Mouse (Mus musculus): ENCODE results near the gene Ccdc174. TPM values are rescaled to one million over a fixed set of nuclear protein-coding genes. Genes with fewer than 3 reads are reported as not detected.
"Not testable (repeated sequence)": the region's sequence is repeated elsewhere in the genome, so short reads cannot be mapped to it uniquely, and the experiment has no call there.

Gene Ccdc174
- polyA plus RNA-seq, 1 experiment from 2014 or later = 38.9 TPM

GRCm38 (mm10) chr6:91901505-91901904, 23.7 kb downstream of the Ccdc174 start:
- Histone ChIP-seq H3K27ac (ENCODE audit: low read depth, low read length) (no peak overlapping the region), H3K36me3 (ENCODE audit: control insufficient read depth, insufficient read depth, low read length) (peaks cover 62% of the 10 kb centered on the region), H3K9me3 (replicated peaks; ENCODE audit: control insufficient read depth, low read length) (no peaks in the 10 kb centered on the region), H3K4me1 (ENCODE audit: control insufficient read depth, insufficient read depth, low read length) (no peaks in the 10 kb centered on the region), H3K4me3 (ENCODE audit: low read depth, low read length) (no peak overlapping the region), H3K4me2 (ENCODE audit: low read length) (no peak overlapping the region), H3K27me3 (replicated peaks; ENCODE audit: control insufficient read depth, insufficient read depth, low read length) (no peaks in the 10 kb centered on the region), H3K9ac (ENCODE audit: low read length) (no peak overlapping the region)
- ATAC-seq (peak; percentile 71), DNase-seq (ENCODE audit: low spot score) (peak; percentile 91)
- WGBS = 36% methylated on average over 5 of the region's 5 CpGs

DNA sequence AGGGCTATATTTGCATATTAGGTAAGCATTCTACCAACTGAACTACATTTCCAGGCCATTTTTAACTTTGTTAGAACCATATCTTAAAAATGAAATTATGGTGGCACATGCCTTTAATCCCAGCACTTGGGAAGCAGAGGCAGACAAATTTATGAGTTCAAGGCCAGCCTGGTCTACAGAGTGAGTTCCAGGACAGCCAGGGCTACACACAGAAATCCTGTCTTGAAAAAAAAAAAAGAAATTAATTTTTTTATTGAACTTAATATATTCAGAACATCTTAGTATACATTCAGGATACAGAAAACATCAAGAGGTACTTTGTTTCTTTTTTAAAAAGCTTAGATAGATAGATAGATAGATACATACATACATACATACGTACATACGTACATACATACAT, 24.7 kb downstream of the Ccdc174 start, which contains the start of gene 4930590J08Rik:
TSS of gene 4930590J08Rik (plus strand) at position 301 of the 400 bp plus-strand sequence.
- H3K27ac ChIP-seq (ENCODE audit: low read depth, low read length); H3K4me3 ChIP-seq (ENCODE audit: low read depth, low read length); DNase-seq (ENCODE audit: low spot score); H3K27me3 ChIP-seq (replicated peaks; ENCODE audit: control insufficient read depth, insufficient read depth, low read length); ATAC-seq; H3K4me1 ChIP-seq (ENCODE audit: control insufficient read depth, insufficient read depth, low read length); H3K4me2 ChIP-seq (ENCODE audit: low read length); H3K9ac ChIP-seq (ENCODE audit: low read length); H3K9me3 ChIP-seq (replicated peaks; ENCODE audit: control insufficient read depth, low read length): not testable (repeated sequence)
- H3K36me3 ChIP-seq (ENCODE audit: control insufficient read depth, insufficient read depth, low read length) = peaks cover 52% of the 10 kb centered on the region
- WGBS = 92% methylated on average over 2 of the region's 2 CpGs

DNA sequence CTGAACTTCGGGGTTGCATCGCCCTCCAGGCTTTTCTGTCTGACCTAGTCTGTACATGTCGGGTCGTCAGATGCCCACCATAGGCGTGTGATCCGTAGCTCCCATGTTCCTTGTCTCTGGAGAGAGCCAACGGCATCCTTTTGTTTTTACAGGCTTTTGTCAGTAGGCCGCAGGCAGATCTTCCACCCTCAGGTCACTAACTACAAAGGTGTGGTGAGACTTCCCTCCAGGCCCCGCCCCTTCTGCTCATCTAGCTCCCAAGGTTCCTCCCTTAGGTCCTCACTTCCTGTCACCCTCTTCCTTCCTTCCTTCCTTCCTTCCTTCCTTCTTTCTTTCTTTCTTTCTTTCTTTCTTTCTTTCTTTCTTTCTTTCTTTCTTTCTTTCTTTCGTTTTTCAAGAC, 36.2 kb downstream of the Ccdc174 start:
- Histone ChIP-seq H3K9ac (ENCODE audit: low read length) (no peak overlapping the region), H3K27me3 (replicated peaks; ENCODE audit: control insufficient read depth, insufficient read depth, low read length) (no peaks in the 10 kb centered on the region), H3K27ac (ENCODE audit: low read depth, low read length) (no peak overlapping the region), H3K36me3 (ENCODE audit: control insufficient read depth, insufficient read depth, low read length) (no peaks in the 10 kb centered on the region), H3K4me2 (ENCODE audit: low read length) (no peak overlapping the region), H3K4me1 (ENCODE audit: control insufficient read depth, insufficient read depth, low read length) (no peaks in the 10 kb centered on the region), H3K9me3 (replicated peaks; ENCODE audit: control insufficient read depth, low read length) (no peaks in the 10 kb centered on the region), H3K4me3 (ENCODE audit: low read depth, low read length) (no peak overlapping the region)
- DNase-seq (ENCODE audit: low spot score) (no peak), ATAC-seq (no peak)
- 89% methylated on average over 10 of the region's 10 CpGs for WGBS

GRCm38 (mm10) chr6:91917286-91917685, 39.4 kb downstream of the Ccdc174 start:
- DNase-seq (ENCODE audit: low spot score) = no peak
- 75% methylated on average over 4 of the region's 4 CpGs for WGBS
- H3K9ac ChIP-seq (ENCODE audit: low read length) = no peak overlapping the region
- no peaks in the 10 kb centered on the region for H3K36me3 ChIP-seq (ENCODE audit: control insufficient read depth, insufficient read depth, low read length)
- no peaks in the 10 kb centered on the region for H3K4me1 ChIP-seq (ENCODE audit: control insufficient read depth, insufficient read depth, low read length)
- ATAC-seq = no peak
- no peaks in the 10 kb centered on the region for H3K27me3 ChIP-seq (replicated peaks; ENCODE audit: control insufficient read depth, insufficient read depth, low read length)
- H3K9me3 ChIP-seq (replicated peaks; ENCODE audit: control insufficient read depth, low read length) = no peaks in the 10 kb centered on the region
- no peak overlapping the region for H3K27ac ChIP-seq (ENCODE audit: low read depth, low read length)
- H3K4me2 ChIP-seq (ENCODE audit: low read length) = no peak overlapping the region
- H3K4me3 ChIP-seq (ENCODE audit: low read depth, low read length) = no peak overlapping the region

DNA sequence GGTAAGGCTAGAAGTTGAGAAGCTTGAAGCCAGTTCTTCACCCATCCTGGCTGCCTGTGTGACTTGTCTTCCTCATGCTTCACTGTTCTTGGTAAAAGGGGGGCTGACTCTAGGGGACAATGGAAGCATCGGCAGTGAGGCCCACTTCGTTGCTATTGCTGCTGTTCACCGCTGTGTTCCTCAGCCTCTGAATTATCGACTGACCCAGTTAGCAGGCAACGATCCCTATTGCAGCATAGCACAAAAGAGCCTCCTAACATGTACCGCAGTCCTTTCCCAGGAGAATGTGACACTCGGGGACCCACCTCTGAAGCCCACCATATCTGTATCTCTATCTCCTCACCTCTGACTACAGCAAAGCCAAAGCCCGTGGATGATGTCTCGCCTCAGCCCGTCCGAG, 39.9 kb downstream of the Ccdc174 start:
- H3K4me2 ChIP-seq (ENCODE audit: low read length) = no peak overlapping the region
- ATAC-seq = no peak
- DNase-seq (ENCODE audit: low spot score) = no peak
- H3K4me3 ChIP-seq (ENCODE audit: low read depth, low read length) = no peak overlapping the region
- no peaks in the 10 kb centered on the region for H3K4me1 ChIP-seq (ENCODE audit: control insufficient read depth, insufficient read depth, low read length)
- no peak overlapping the region for H3K9ac ChIP-seq (ENCODE audit: low read length)
- no peaks in the 10 kb centered on the region for H3K27me3 ChIP-seq (replicated peaks; ENCODE audit: control insufficient read depth, insufficient read depth, low read length)
- no peak overlapping the region for H3K27ac ChIP-seq (ENCODE audit: low read depth, low read length)
- no peaks in the 10 kb centered on the region for H3K9me3 ChIP-seq (replicated peaks; ENCODE audit: control insufficient read depth, low read length)
- H3K36me3 ChIP-seq (ENCODE audit: control insufficient read depth, insufficient read depth, low read length) = no peaks in the 10 kb centered on the region
- WGBS = 84% methylated on average over 11 of the region's 11 CpGs

- no peaks in the 10 kb centered on the region for H3K27me3 ChIP-seq (replicated peaks; ENCODE audit: control insufficient read depth, insufficient read depth, low read length)
- no peak overlapping the region for H3K4me2 ChIP-seq (ENCODE audit: low read length)
- H3K27ac ChIP-seq (ENCODE audit: low read depth, low read length) = no peak overlapping the region
- H3K9ac ChIP-seq (ENCODE audit: low read length) = no peak overlapping the region
- ATAC-seq (no peak), DNase-seq (ENCODE audit: low spot score) (no peak)
- WGBS = 77% methylated on average over 5 of the region's 5 CpGs
- H3K9me3 ChIP-seq (replicated peaks; ENCODE audit: control insufficient read depth, low read length) = no peaks in the 10 kb centered on the region
- no peak overlapping the region for H3K4me3 ChIP-seq (ENCODE audit: low read depth, low read length)
- H3K36me3 ChIP-seq (ENCODE audit: control insufficient read depth, insufficient read depth, low read length) = no peaks in the 10 kb centered on the region
- no peaks in the 10 kb centered on the region for H3K4me1 ChIP-seq (ENCODE audit: control insufficient read depth, insufficient read depth, low read length)
Measured at GRCm38 (mm10) chr6:91931231-91931630, 53.4 kb downstream of the Ccdc174 start.

- H3K27me3 ChIP-seq (replicated peaks; ENCODE audit: control insufficient read depth, insufficient read depth, low read length) = no peaks in the 10 kb centered on the region
- no peak for ATAC-seq
- H3K4me2 ChIP-seq (ENCODE audit: low read length) = no peak overlapping the region
- no peak overlapping the region for H3K4me3 ChIP-seq (ENCODE audit: low read depth, low read length)
- H3K9me3 ChIP-seq (replicated peaks; ENCODE audit: control insufficient read depth, low read length) = no peaks in the 10 kb centered on the region
- WGBS = 36% methylated on average over 4 of the region's 4 CpGs
- no peak overlapping the region for H3K9ac ChIP-seq (ENCODE audit: low read length)
- no peak for DNase-seq (ENCODE audit: low spot score)
- H3K4me1 ChIP-seq (ENCODE audit: control insufficient read depth, insufficient read depth, low read length) = no peaks in the 10 kb centered on the region
- H3K27ac ChIP-seq (ENCODE audit: low read depth, low read length) = no peak overlapping the region
- H3K36me3 ChIP-seq (ENCODE audit: control insufficient read depth, insufficient read depth, low read length) = no peaks in the 10 kb centered on the region
Measured at GRCm38 (mm10) chr6:91938491-91938890, 60.6 kb downstream of the Ccdc174 start.

DNA sequence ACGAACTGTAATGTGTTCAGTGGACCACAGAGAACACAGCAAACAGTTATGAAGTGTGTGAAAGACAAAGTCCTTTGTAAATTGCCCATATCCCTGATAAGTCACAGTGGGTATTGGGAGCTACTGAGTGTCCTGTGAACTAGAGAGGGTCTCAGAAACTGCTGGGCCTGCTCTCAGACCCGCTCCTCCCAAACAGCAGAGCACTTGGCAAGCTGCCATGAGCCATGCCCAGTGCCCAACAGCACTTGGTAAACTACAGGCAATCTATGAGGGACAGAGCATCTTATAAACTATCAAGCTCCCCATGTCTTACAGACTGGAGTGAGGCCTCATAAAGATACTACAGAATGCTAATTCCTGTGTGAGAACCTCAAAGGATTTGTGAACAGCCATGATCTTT, 70.6 kb downstream of the Ccdc174 start:
- no peak overlapping the region for H3K9ac ChIP-seq (ENCODE audit: low read length)
- no peak overlapping the region for H3K27ac ChIP-seq (ENCODE audit: low read depth, low read length)
- no peak overlapping the region for H3K4me2 ChIP-seq (ENCODE audit: low read length)
- 73% methylated on average over 2 of the region's 2 CpGs for WGBS
- no peaks in the 10 kb centered on the region for H3K4me1 ChIP-seq (ENCODE audit: control insufficient read depth, insufficient read depth, low read length)
- H3K9me3 ChIP-seq (replicated peaks; ENCODE audit: control insufficient read depth, low read length) = no peaks in the 10 kb centered on the region
- ATAC-seq (no peak), DNase-seq (ENCODE audit: low spot score) (peak; percentile 52)
- no peaks in the 10 kb centered on the region for H3K36me3 ChIP-seq (ENCODE audit: control insufficient read depth, insufficient read depth, low read length)
- H3K4me3 ChIP-seq (ENCODE audit: low read depth, low read length) = no peak overlapping the region
- no peaks in the 10 kb centered on the region for H3K27me3 ChIP-seq (replicated peaks; ENCODE audit: control insufficient read depth, insufficient read depth, low read length)
